Mouse (Mus musculus): Measurements from ENCODE around the gene Gns. TPM values are rescaled to one million over a fixed set of nuclear protein-coding genes. Genes with fewer than 3 reads are reported as not detected.

Gns gene
- total RNA-seq, 1 experiment from 2014 or later: 24.3 TPM

- no peak for ATAC-seq (replicated peaks in 1 of 2; ENCODE audit: insufficient read depth in 1 of 2, low FRiP score in 2 of 2, low TSS enrichment in 1 of 2, low read depth in 1 of 2, poor library complexity in 2 of 2, severe bottlenecking in 2 of 2)
These were observed 56.9 kb downstream of the Gns start for GRCm38 (mm10) chr10:121421657-121422290.

GRCm38 (mm10) chr10:121422294-121422693 is 57.4 kb downstream of the Gns start:
- no peak for ATAC-seq (replicated peaks in 1 of 2; ENCODE audit: insufficient read depth in 1 of 2, low FRiP score in 2 of 2, low TSS enrichment in 1 of 2, low read depth in 1 of 2, poor library complexity in 2 of 2, severe bottlenecking in 2 of 2)

- no peak for ATAC-seq (replicated peaks in 1 of 2; ENCODE audit: insufficient read depth in 1 of 2, low FRiP score in 2 of 2, low TSS enrichment in 1 of 2, low read depth in 1 of 2, poor library complexity in 2 of 2, severe bottlenecking in 2 of 2)
These were observed 58.9 kb downstream of the Gns start for GRCm38 (mm10) chr10:121423541-121424349.

- no peak for ATAC-seq (replicated peaks in 1 of 2; ENCODE audit: insufficient read depth in 1 of 2, low FRiP score in 2 of 2, low TSS enrichment in 1 of 2, low read depth in 1 of 2, poor library complexity in 2 of 2, severe bottlenecking in 2 of 2)
These were observed 59.6 kb downstream of the Gns start for GRCm38 (mm10) chr10:121424455-121424854.

- no peak for ATAC-seq (replicated peaks in 1 of 2; ENCODE audit: insufficient read depth in 1 of 2, low FRiP score in 2 of 2, low TSS enrichment in 1 of 2, low read depth in 1 of 2, poor library complexity in 2 of 2, severe bottlenecking in 2 of 2)
These were observed 60.2 kb downstream of the Gns start for GRCm38 (mm10) chr10:121425079-121425478.

GRCm38 (mm10) chr10:121425506-121426025 is 60.7 kb downstream of the Gns start:
- ATAC-seq (replicated peaks in 1 of 2; ENCODE audit: insufficient read depth in 1 of 2, low FRiP score in 2 of 2, low TSS enrichment in 1 of 2, low read depth in 1 of 2, poor library complexity in 2 of 2, severe bottlenecking in 2 of 2): no peak

GRCm38 (mm10) chr10:121426458-121427070 is 61.7 kb downstream of the Gns start:
- peak; percentile 14 to 54 for ATAC-seq (replicated peaks in 1 of 2; ENCODE audit: insufficient read depth in 1 of 2, low FRiP score in 2 of 2, low TSS enrichment in 1 of 2, low read depth in 1 of 2, poor library complexity in 2 of 2, severe bottlenecking in 2 of 2)

GRCm38 (mm10) chr10:121427136-121427535 is 62.2 kb downstream of the Gns start:
- ATAC-seq (replicated peaks in 1 of 2; ENCODE audit: insufficient read depth in 1 of 2, low FRiP score in 2 of 2, low TSS enrichment in 1 of 2, low read depth in 1 of 2, poor library complexity in 2 of 2, severe bottlenecking in 2 of 2): no peak

GRCm38 (mm10) chr10:121428011-121428711 is 63.3 kb downstream of the Gns start:
- ATAC-seq (replicated peaks in 1 of 2; ENCODE audit: insufficient read depth in 1 of 2, low FRiP score in 2 of 2, low TSS enrichment in 1 of 2, low read depth in 1 of 2, poor library complexity in 2 of 2, severe bottlenecking in 2 of 2): no peak

GRCm38 (mm10) chr10:121429089-121429488 is 64.2 kb downstream of the Gns start:
- ATAC-seq (replicated peaks in 1 of 2; ENCODE audit: insufficient read depth in 1 of 2, low FRiP score in 2 of 2, low TSS enrichment in 1 of 2, low read depth in 1 of 2, poor library complexity in 2 of 2, severe bottlenecking in 2 of 2): no peak

GRCm38 (mm10) chr10:121429581-121429980 is 64.7 kb downstream of the Gns start:
- 0 out of 4 replicates have a peak, but pooled peaks of 1 of the 2 experiments have one; percentile 5 for ATAC-seq (replicated peaks in 1 of 2; ENCODE audit: insufficient read depth in 1 of 2, low FRiP score in 2 of 2, low TSS enrichment in 1 of 2, low read depth in 1 of 2, poor library complexity in 2 of 2, severe bottlenecking in 2 of 2)

- ATAC-seq (replicated peaks in 1 of 2; ENCODE audit: insufficient read depth in 1 of 2, low FRiP score in 2 of 2, low TSS enrichment in 1 of 2, low read depth in 1 of 2, poor library complexity in 2 of 2, severe bottlenecking in 2 of 2): no peak
These were observed 65.2 kb downstream of the Gns start for GRCm38 (mm10) chr10:121429981-121430682.

GRCm38 (mm10) chr10:121430764-121431540 is 66.1 kb downstream of the Gns start:
- ATAC-seq (replicated peaks in 1 of 2; ENCODE audit: insufficient read depth in 1 of 2, low FRiP score in 2 of 2, low TSS enrichment in 1 of 2, low read depth in 1 of 2, poor library complexity in 2 of 2, severe bottlenecking in 2 of 2): no peak

GRCm38 (mm10) chr10:121432041-121432634 is 67.2 kb downstream of the Gns start:
- ATAC-seq (replicated peaks in 1 of 2; ENCODE audit: insufficient read depth in 1 of 2, low FRiP score in 2 of 2, low TSS enrichment in 1 of 2, low read depth in 1 of 2, poor library complexity in 2 of 2, severe bottlenecking in 2 of 2): no peak

- ATAC-seq (replicated peaks in 1 of 2; ENCODE audit: insufficient read depth in 1 of 2, low FRiP score in 2 of 2, low TSS enrichment in 1 of 2, low read depth in 1 of 2, poor library complexity in 2 of 2, severe bottlenecking in 2 of 2): peak; percentile 33 to 60; a peak in 3 of 4 replicates
These were observed 67.9 kb downstream of the Gns start for GRCm38 (mm10) chr10:121432635-121433280.

Measured in hematopoietic stem cell, adult 5-6 weeks (primary cell).